Mouse (Mus musculus) retina, embryonic 14.5 days (tissue): ENCODE data around the gene Tcl1b1.
"Not testable (repeated sequence)": the region's sequence is repeated elsewhere in the genome, so short reads cannot be mapped to it uniquely, and the experiment has no call there.

Experiments used
- DNase-seq: peaks from one replicate; pipeline ENCODE4 v3.0.0-alpha.2; 2015; ENCODE audit warnings: low spot score

Tcl1b1 gene

GRCm38 (mm10) chr12:105199684-105200497, 40.4 kb downstream of the Tcl1b1 start:
- peak; percentile 5 for DNase-seq

GRCm38 (mm10) chr12:105201657-105202056, 42.2 kb downstream of the Tcl1b1 start, which contains the start of gene Tcl1b4:
TSS of gene Tcl1b4 (plus strand) at chr12:105201957.
- not testable (repeated sequence) for DNase-seq

GRCm38 (mm10) chr12:105207071-105207470, 47.6 kb downstream of the Tcl1b1 start:
- no peak for DNase-seq

- DNase-seq, result no peak
Observed at GRCm38 (mm10) chr12:105208441-105208840, 49.0 kb downstream of the Tcl1b1 start.

GRCm38 (mm10) chr12:105209231-105209630, 49.7 kb downstream of the Tcl1b1 start:
- DNase-seq, result no peak
